Mouse (Mus musculus) spleen, postnatal 10 days (tissue): ENCODE measurements around the gene D17Wsu92e.

Source experiments
- DNase-seq, 2 experiments: peaks; one replicate each; pipeline ENCODE4 v3.0.0; 2021 to 2022; ENCODE audit warnings: low spot score in 2 of 2

The D17Wsu92e gene

DNA sequence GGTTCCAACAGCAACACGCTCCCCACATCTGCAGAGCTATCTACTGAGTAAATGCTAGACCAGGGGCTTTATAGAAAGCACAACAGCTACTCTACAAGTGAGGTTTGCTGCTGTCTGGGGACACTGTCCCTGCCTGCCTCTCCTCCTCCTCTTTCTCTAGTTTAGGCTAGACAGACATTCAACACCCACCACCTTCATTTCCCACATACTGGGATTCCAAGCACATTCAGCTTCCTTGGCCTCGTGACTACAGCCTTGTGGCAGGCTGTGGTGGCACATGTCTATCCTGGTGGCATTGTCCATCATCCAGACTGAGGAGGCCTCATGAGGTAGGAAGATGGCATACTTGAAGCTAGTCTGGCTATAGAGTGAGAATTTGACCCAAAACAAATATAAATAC is 29.5 kb downstream of the D17Wsu92e start:
- no peak for DNase-seq

DNA sequence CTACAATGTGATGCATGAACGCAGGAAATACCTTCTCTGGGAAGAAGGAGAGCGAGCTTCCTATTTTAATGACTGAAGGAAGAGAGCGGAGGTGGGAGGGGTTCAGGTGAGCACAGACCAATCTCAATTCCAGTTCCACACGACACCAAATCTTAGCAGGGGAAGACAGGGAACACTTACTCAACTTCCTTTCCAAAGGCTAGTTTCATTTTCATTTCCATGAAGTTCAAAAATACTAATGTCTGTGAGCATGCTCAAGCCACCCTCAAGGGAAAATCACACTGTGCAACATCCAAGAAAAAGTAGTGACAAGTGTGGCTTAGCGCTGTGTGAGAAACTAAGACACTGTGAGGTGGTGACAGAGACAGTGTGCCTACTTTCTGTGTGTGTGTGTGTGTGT is 30.4 kb downstream of the D17Wsu92e start:
- no peak for DNase-seq

DNA sequence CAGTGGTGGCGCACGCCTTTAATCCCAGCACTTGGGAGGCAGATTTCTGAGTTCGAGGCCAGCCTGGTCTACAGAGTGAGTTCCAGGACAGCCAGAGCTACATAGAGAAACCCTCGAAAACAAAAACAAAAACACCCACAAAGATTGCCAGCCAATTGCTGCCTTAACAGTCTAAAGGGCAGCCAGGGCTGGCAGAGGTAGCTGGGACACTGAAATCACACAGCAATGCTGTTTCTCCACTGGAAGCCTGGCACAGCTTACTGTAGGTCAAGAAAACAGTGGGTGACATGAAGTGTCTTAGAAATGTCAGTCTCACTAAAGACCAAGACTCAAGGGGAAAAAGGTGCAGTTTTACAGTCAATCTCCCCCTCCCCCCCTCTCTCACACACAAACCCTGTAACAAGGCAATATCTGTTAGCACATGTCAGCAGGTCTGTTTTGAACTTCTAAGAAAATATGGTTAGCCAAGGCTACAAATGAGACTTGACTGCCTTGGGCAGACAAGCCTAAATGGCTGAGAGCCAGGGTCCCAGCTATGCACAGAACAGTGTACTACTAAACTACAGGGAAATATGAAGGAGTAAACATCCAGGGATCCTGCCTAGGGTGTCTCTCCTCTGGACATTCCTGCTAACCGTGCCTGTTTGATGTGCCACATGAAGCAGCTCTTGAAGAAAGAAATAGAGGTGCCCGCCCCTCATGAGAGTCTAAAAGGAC is 31.8 kb downstream of the D17Wsu92e start:
- no peak for DNase-seq

DNA sequence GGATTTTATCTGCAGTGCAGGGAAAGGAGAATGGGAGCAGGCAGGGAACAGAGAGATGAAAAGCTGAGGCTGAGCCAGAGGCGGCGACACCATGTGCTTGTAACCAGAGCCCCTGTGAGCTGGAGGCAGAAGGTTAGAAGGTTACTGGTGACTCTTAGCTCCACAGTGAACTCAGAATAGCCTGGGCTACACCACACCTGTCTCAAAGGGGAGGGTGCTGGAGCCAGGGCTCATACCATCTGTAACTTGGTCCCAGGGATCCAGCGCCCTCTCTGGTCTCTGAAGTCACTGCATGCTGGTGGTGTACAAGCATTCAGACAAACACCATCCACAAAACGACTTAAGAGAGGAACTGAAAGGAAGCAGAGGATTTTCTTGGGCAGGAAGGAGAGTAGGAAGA is 36.9 kb downstream of the D17Wsu92e start:
- DNase-seq = peak in 1 of 2 experiments; percentile 45

DNA sequence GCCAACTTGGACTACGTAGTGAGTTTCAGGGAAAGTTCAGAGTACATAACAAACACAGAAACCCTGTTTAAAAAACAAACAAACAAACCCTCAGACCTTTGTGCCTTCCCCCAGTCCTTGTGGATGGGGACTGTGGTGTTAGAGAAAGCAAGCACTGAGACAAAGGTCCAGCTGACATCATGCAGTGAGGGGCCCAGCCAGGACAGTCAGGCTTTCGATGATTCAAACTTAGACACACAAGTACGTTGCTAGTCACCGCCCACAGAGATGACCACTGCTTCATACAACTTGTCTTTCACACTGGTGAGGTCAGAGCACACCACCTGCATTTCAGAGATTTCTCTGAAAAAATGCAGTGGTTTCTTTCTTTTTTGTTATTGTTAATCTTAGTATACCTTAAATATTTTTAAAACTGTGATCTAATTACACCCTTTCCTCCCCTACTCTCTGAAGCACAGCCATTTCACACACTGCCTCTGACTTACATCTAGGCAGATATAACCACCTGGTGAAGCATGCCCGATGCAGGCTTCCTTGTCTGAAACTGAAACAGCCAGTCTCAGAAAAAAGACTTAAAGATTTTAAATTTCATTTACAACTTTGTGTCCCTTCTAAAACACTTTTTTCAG is 39.3 kb downstream of the D17Wsu92e start:
- DNase-seq = no peak

DNA sequence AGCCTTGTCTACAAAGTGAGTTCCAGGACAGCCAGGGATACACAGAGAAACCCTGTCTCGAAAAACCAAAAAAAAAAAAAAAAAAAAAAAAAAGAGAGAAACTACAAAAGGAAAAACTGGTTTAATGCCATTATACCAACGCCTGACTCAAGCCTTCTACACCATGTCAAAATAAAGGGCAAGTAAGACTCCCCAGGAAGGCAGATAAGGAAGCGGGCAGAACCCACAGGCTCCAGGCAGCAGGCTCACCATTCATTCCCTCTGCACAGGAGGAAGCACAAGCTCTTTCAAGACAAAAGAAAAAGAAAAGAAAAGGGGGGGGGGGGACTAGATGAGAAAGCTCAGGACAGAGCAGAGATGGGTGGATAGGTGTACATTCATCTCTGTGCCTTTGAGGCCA is 40.7 kb downstream of the D17Wsu92e start:
- no peak for DNase-seq

DNA sequence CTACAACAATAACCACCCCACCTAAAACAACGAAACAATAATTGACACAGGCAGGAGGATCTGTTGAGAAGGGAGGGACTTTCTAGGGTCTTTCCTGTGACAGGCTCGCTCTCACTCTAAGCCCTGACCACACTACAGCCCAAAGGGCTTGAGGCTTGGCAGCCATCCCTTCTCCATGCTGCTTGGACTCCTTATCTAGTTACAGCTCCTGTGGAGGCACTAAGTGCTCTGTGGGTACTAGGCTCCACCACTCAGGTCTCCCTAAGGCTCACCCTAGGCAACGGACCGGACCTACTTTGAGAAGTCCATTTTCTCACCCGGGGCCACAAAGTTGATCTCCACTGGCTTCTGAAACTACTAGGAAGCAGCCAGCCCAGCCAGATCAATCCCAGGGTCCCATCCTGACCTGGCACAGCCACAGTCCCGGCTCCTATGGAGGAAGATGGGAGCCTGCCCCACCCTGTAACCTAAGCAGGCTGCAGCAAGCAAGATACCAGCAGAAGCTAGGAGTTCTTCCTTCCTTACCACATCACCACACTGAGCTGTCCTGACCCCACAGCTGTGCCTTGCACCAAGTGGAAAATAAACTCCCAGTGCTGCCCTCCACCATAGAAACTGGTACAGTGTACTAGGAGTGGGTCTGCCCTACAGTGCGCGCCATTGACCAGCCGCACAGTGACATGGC is 41.6 kb downstream of the D17Wsu92e start:
- peak; percentile 66 to 80 for DNase-seq

DNA sequence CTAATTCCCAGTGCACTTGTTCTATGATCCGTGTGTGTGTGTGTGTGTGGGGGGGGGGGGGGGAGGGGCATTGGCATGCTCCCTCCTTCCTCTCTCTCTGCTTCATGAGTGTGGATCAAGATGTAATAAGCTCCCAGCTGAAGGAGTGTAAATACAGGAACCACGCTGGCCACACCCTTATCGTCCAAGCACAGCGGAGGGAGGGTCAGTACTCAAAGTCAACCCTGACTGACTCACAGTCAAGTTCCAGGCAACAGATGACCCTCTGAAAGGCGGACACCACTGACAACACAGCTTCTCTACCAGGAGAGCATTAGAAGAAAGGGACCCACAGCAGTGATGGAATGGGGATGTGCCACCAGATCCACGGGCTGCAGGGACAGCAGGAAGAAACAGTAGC is 42.6 kb downstream of the D17Wsu92e start:
- DNase-seq = peak; percentile 71

DNA sequence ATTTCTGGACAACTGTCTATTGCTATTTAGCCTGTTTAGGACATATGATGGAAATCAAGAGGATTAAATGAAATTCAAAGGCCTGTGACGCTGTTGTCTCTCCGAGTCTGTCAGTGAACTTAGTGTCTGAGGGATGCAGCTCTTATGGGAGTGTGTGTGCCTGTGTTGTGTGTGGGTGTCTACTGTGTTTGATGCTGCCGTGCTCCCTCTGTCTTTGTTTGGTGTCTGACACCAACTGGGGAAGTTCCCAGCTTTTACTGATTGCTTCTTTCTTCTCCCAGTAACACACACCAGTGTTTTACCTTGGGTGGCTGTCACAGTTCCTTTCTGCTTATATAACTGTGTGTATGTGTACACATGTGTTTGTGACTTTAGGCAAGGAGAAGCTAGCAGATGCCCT is 46.2 kb downstream of the D17Wsu92e start:
- no peak for DNase-seq

DNA sequence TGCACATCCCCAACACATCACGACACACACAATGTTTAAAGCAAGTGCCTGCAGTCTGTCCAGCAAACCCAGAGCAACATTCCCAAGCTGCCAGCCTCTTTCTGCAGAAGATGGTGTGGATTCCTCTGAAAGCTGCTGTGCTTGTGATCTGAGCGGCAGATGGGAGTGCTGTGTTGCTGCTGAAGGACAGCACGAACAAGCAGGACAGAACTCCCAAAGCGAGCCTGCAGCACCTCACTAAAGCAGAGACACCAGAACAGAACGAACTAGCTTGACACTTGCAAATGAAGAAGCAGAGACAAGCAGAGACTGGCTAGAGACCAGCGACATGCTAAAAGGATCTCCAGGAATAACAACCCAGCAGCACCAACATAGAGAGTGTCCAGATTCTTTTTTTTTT is 48.8 kb downstream of the D17Wsu92e start:
- DNase-seq = no peak

DNA sequence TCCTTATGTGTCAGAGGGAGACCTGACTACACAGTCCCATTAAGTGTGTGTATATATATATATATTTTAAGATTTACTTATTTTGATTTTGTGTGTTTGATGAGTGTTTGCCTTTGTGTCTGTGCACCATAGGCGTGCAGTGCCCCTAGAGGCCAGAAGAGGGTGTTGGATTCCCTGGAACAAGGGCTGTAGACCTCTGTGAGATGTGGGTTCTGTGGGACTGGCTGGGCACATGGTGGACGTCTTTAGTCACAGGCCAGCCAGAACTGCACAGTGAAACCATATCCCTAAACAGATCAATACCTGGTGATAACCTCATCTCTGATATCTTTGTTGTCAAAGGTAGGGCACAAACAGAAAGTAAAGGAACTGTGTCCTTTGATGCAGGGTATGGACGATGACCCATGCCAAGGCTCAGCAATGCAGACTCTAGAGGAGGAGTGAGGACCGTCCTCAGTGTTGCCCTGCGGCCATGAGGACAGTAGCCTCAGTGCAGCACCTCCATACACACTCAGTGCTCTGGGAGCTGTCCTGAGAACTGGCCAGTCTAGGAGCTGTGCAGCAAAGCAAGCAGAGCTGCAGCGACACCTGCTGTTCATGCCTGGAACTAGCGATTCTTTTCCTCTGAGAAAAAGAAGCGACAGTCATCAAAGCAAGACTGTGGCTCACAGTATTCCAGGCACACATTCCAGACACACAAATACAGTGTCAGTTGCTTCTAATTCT is 51.5 kb downstream of the D17Wsu92e start:
- peak; percentile 78 to 87 for DNase-seq

DNA sequence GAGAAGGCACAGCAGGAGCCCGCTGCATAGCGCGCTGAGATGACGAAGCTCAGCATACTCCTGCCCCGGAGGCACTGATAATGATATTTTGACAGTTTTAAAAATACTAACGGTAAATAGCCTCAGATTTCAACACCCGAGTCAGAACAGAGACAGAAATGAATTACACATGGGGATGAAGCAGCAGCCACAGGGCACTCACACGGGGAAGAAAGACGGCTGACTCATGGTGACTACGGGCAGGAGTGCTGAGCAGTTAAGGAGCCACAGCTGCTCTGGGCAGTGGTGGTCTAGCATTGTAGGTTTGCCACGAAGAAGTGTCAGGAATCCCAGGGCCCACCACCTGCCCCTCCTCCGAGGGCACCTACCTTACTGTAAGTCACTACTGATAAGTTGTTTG is 52.9 kb downstream of the D17Wsu92e start:
- no peak for DNase-seq

DNA sequence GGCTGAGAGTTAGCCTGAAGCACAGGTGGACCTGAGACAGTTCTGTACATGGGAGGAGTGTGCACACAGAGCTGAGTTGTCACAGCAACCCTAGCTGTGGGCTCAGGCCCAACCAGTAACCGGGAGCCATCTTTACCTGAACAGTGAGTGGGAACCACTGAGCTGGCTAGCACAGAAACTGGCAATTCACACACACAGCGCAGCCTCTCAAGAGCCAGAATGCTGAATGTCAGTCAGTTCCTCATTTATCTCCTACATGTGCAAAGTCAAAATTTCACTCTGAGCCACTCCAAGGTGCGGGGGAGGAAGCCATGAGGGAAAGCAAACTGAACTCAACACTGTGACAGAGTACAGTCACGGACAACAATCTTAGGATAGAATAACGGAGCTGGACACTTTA is 53.3 kb downstream of the D17Wsu92e start:
- DNase-seq = no peak

DNA sequence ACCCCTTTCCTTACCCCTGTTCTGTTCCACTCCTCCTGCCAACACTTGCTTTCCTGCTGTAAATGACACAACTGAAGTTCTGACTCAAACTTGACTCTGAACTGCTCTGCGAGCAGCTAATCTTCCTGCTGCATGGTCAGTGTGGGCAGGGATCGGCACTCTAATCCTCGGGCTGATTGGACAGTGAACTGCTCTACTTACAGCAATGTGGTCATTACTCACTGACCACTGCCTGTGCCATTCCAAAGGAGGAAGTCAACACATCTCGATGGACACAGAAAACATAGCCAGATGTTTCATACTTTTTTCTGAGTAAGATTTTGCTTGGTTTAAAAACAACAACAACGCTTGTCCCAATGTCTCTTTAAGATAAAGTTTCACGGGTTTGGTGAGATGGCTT is 55.4 kb downstream of the D17Wsu92e start:
- no peak for DNase-seq

DNA sequence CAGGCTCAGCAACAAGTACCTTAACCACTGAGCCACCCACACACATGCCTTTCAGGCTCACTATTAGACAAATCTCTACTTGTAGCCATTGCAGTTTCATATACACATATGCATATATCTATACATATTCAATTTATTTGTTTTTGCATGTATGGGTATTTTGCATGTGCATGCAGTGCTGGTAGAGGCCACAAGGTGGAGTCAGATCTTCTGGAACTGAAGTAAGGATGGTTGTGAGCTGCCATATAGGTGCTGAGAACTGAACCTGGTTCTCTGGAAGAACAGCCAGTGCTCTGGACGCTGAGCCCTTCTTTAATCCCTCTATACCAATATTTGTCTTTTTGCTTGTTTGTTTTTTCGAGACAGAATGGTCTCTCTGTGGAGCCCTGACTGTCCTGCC is 56.0 kb downstream of the D17Wsu92e start:
- peak in 1 of 2 experiments; percentile 30 for DNase-seq

DNA sequence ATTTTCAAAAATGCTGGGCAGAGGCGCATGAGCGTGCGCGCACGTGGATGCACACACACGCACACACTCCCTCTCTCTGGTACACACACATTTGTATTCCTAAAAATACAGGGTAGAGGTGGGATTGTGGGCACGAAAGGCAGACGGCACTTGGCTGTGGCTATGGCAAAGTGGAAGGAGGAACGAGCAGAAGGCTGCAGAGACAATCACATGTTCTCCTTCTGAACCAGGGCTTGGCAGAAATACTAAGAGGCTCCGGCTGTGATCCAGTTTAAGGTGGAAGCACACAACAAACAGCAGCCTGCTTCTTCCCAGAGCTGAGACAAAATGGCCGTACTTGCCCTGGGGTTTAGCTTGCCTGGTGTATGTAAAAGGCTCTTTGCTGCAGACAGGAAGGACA is 57.6 kb downstream of the D17Wsu92e start:
- DNase-seq = no peak

DNA sequence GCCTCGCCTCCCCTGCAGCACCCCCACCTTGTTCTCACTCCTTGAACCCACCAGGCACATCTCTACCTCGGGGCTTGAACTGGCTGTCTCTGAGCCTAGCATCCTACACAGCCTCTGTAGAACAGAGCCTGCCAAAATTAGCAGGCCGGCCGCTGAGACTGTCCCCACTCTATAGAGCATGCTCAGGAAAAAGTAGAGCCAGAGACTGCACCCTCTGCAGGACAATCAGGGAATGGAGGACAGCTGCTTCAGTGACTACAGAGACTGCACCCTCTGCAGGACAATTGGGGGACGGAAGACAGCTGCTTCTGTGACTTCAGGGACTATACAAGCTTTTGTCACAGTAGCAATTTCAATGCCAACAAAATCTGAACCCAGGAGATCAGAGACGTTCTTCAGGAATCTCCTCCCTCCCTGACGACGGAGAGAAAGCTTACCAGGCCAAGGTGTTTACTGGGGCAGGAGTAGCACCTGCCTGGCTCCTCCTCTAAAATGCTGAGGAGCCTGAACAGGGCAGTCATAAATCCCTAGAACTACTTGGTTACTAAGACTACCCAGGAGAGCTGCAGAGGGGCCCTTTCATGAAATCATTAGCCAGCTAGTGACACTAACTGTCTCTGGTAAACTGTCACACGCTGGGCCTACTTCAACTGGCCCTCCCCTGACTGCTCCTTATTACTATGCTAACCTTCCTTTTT is 58.7 kb downstream of the D17Wsu92e start:
- DNase-seq = peak; percentile 32 to 77

DNA sequence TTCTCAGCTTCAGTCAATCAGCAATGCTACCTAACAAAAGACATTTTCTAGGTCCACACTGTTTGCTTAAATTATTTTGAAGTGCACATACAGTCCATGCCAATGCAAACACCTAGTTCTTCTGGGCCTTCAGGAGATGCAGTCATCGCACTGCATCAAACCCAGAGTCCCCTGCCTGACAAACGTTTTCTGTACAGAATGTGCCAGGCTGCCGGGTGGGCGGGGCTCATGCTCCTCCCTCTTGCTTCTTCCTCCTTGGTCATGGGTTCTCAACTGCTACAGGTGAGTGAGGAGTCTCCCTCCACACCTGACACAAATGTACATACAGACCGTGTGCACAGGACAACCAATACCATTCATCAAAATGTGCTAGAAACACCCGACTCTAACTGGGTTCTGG is 60.3 kb downstream of the D17Wsu92e start:
- DNase-seq = no peak

DNA sequence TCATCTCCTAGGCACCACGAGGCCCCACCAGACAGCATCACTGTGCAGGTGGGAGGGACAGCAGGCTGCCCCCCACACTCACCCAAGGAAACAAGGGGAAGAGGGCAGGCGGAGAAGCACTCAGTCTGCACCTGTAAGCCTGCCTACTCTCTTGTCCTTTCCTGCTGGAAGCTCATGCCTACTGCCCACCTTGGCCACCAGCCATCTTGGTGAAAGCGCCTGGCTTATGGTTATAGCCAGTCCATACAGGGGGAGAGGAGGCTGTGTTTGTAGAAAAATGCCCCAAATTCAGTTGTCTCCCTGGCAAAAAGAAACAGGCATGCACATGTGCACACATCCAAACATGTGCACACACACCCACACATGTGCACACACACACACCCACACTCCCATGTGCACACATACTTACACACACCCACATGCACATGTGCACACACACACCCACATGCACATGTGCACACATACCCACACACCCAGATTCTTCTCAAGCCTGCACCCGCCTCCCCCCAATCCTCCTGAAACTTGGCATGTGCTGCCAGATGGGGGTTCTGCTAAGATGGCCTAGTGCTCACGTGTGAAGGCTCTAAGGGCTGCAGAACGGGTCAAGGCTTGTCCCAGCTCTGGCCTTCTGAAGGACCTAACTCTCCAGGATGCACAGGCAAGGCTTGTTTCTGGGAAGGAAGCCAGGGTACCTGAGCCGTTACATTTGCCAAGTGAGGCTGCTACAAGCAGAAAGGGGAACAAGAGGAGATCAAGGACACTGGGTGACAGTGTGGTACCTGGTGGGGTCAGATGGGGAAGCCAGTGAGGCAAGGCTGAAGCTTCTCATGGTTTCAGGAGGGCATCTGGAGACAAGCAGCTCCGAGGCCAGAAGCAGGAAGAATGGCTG is 68.9 kb downstream of the D17Wsu92e start:
- DNase-seq = no peak

DNA sequence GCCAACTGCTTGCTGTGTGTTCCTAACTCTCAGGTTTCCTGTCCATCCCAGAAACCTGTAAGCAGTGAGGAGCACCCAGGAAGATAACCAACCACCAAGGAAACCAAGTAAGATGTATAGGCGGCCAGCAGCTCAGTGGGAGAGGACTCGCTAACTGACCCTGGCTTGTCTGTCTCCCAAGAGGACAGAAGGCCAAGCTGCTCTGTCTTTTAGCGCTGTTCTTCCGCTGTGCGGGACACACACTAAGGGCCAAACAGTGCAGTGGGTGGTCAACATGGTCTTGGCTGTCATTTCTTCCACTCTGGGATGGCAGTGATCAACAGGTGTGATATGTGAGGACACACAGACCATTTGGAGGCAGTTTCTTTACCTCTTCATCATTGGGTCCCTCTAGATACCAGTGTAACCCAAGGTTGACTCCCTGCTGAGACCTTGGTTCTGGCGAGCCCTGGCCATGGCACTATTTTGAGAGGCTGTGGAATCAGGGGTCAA is 70.0 kb downstream of the D17Wsu92e start:
- no peak for DNase-seq

DNA sequence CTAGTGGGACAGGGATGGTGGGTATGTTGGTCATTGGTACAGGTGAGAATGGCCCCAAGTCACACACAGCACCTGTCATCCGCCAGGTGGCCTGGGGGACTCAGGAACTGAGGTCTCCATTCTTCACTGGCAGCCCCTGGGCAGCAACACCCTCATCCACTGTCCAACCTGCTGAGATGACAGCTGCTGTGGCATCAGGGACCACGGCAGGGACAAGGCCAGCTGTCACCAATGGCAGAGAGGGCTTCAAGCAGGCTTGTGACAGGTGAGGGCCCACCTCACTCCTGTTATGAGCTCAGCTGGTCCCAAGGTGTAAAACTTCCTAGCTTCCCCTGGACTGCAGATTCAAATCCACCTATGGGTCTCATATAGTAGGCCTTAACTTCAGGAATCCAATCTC is 72.3 kb downstream of the D17Wsu92e start:
- DNase-seq = no peak
